Mouse (Mus musculus) forebrain, embryonic 11.5 days (tissue): Measurements from ENCODE around the gene Ccdc27. TPM values are rescaled to one million over a fixed set of nuclear protein-coding genes. Genes with fewer than 3 reads are reported as not detected.

Experiments
- ATAC-seq: fragments of 200-750 bp; cut with Nextera tagmentation; replicated peaks from 2 replicates; pipeline ENCODE4 v1.8.0; 2017; ENCODE audit warnings: moderate TSS enrichment; ENCODE audit not compliant: low FRiP score
- DNase-seq: peaks from one replicate; pipeline ENCODE4 v3.0.0-alpha.2; 2017; ENCODE audit warnings: low spot score
- H3K27ac ChIP-seq: fragments of 300-500 bp; sonication (generic); 2 replicates; pipeline ENCODE4 v1.5.1; 2014; ENCODE audit warnings: low read depth, low read length
- H3K27me3 ChIP-seq: fragments of 300-500 bp; sonication (generic); 2 replicates; pipeline ENCODE4 v1.6.1; 2014; ENCODE audit warnings: mild to moderate bottlenecking, low read length, mixed read lengths; ENCODE audit not compliant: control insufficient read depth, insufficient read depth
- H3K36me3 ChIP-seq: fragments of 300-500 bp; sonication (generic); 2 replicates; pipeline ENCODE4 v1.6.1; 2014; ENCODE audit warnings: mild to moderate bottlenecking, low read length, moderate library complexity, mixed read lengths; ENCODE audit not compliant: control insufficient read depth, insufficient read depth
- H3K4me1 ChIP-seq: fragments of 300-500 bp; sonication (generic); replicated peaks from 2 replicates; pipeline ENCODE4 v1.6.1; 2014; ENCODE audit warnings: low read length, mixed read lengths; ENCODE audit not compliant: control insufficient read depth, insufficient read depth
- H3K4me2 ChIP-seq: fragments of 300-500 bp; sonication (generic); 2 replicates; pipeline ENCODE4 v1.6.1; 2014; ENCODE audit warnings: low read depth, mild to moderate bottlenecking, low read length, moderate library complexity, mixed read lengths; ENCODE audit not compliant: severe bottlenecking
- H3K4me3 ChIP-seq: fragments of 300-500 bp; sonication (generic); 2 replicates; pipeline ENCODE4 v1.5.1; 2014; ENCODE audit warnings: low read depth, low read length
- H3K9ac ChIP-seq: fragments of 300-500 bp; sonication (generic); 2 replicates; pipeline ENCODE4 v1.6.1; 2014; ENCODE audit warnings: low read length
- H3K9me3 ChIP-seq: fragments of 300-500 bp; sonication (generic); 2 replicates; pipeline ENCODE4 v1.6.1; 2016; ENCODE audit warnings: low read length, mixed read lengths; ENCODE audit not compliant: control insufficient read depth
- WGBS: fragments of 180-500 bp; shearing (Covaris S2); extraction: QIAGEN DNeasy Blood & Tissue Kit; methylation state at CpG from one replicate; pipeline ENCODE4 v1.1.7; 2014; 5-methylcytosine and 5-hydroxymethylcytosine counted together
- polyA plus RNA-seq: library from polyadenylated mRNA; unstranded; fragments of >200 nt; fragmentation: Nextera tagmentation; extraction: Ambion mirVana; gene quantifications from 2 replicates; pipeline ENCODE4 v1.2.1, GENCODE M21; 2014

Ccdc27 gene
- not detected in 2 replicates for polyA plus RNA-seq

DNA sequence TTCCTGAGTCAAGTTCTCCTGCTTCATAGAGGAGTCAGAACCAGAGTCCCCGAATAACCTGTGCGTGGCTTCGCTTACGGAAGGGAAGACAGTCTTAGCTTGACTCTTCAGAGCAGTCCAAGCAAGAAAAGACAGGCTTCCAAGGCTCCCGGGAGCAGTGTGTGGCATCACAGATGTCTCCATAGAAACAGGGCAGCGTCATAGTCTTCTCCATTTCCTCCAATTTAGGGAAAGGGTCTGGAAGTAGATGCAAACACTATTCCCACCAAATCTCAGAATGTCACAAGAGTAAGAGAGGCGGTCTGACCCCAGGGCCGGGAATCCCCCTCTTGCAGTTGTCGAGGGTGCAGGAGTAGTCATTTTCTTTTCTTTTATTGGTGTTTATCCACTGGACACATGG lies at the start of gene Ccdc27:
Gene Ccdc27 (minus strand): TSS at position 101 of the 400 bp plus-strand sequence.
- 87% methylated on average over 9 of the region's 9 CpGs for WGBS
- no peak for DNase-seq
- no peak for ATAC-seq
- H3K4me3 ChIP-seq: no peak within 1 kb of the TSS
- H3K27ac ChIP-seq: no peak within 1 kb of the TSS
- no peaks in the 10 kb centered on the region for H3K4me1 ChIP-seq
- H3K9ac ChIP-seq: no peak within 1 kb of the TSS
- no peaks in the 10 kb centered on the region; the same call in 1 of the 2 replicates for H3K27me3 ChIP-seq
- H3K9me3 ChIP-seq: no peaks in the 10 kb centered on the region
- H3K36me3 ChIP-seq: no peaks in the 10 kb centered on the region
- H3K4me2 ChIP-seq: no peak within 1 kb of the TSS

DNA sequence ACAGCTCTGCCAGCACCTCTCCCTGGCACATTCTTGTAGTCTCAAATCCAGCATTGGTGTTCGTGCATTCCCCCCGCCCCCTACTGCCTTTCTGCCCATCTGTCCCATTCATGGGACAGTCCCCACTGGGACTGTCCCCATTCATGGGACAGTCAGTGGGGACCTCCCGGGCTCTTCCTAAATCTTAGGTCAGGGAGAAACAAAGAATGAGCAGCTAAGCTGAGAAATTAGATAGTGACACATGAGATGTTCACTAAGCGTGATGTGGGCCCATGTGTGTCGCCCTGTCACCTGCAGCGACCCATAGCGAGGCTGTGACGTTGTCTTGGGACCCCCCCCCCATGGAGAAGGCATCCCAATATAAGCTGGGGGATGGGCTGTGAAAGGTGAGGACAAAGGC lies 48.9 kb upstream of the Ccdc27 start:
- ATAC-seq: no peak
- Histone ChIP-seq H3K4me1 (no peaks in the 10 kb centered on the region), H3K36me3 (no peaks in the 10 kb centered on the region), H3K27me3 (no peaks in the 10 kb centered on the region), H3K9ac (no peak overlapping the region), H3K4me2 (no peak overlapping the region), H3K4me3 (no peak overlapping the region), H3K9me3 (no peaks in the 10 kb centered on the region), H3K27ac (no peak overlapping the region)
- no peak for DNase-seq
- WGBS: 66% methylated on average over 8 of the region's 8 CpGs

DNA sequence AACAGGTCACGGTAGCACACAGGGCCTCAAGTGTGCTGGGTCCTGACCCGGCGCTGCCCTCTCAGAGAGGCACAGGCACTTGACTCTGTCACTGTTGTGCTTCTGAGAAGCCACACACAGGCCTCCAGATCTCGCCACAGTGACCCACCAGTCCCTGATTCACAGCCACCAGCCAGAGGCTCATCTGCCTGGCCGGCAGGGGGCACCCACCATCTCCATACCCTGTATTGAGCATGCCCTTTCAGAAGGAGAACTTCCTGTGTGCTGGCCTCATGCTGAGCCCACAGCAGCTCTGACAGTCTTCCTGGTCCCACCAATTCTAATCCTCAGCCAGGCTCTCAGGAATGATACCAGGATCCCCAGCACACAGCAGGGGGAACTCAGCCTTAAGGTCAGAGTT lies 46.7 kb upstream of the Ccdc27 start:
- H3K36me3 ChIP-seq: no peaks in the 10 kb centered on the region
- DNase-seq (no peak), ATAC-seq (no peak)
- H3K4me2 ChIP-seq: no peak overlapping the region
- WGBS: 57% methylated on average over 5 of the region's 5 CpGs
- H3K27ac ChIP-seq: no peak overlapping the region
- H3K4me3 ChIP-seq: no peak overlapping the region
- H3K9me3 ChIP-seq: no peaks in the 10 kb centered on the region
- no peak overlapping the region for H3K9ac ChIP-seq
- H3K27me3 ChIP-seq: no peaks in the 10 kb centered on the region
- H3K4me1 ChIP-seq: no peaks in the 10 kb centered on the region

DNA sequence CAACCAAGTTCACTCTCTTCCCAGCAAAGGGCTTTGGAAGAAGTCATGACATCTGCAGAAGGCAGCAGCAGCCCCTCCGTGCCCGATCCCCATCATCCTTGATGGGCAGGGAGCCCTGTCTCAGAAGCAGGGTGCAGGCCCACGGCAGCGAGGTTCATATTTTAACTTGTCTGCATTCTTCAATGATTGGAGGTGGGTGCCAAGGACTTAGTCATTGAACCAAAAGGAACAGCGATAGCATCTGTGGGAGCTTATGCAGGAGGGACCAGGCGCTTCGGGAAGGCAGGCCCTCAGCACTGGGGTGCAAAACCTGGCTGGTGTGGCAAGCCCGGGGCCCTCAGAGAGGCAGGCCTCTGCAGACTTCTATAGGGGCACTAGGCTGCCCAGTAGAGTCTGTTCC lies 44.0 kb upstream of the Ccdc27 start:
- H3K9me3 ChIP-seq: no peaks in the 10 kb centered on the region
- DNase-seq (no peak), ATAC-seq (no peak)
- H3K27me3 ChIP-seq: peaks cover 6% of the 10 kb centered on the region
- no peaks in the 10 kb centered on the region; the same call in 1 of the 2 replicates for H3K4me1 ChIP-seq
- no peak overlapping the region for H3K9ac ChIP-seq
- H3K27ac ChIP-seq: no peak overlapping the region
- H3K4me3 ChIP-seq: no peak overlapping the region
- H3K4me2 ChIP-seq: no peak overlapping the region
- no peaks in the 10 kb centered on the region for H3K36me3 ChIP-seq
- WGBS: 88% methylated on average over 8 of the region's 8 CpGs

DNA sequence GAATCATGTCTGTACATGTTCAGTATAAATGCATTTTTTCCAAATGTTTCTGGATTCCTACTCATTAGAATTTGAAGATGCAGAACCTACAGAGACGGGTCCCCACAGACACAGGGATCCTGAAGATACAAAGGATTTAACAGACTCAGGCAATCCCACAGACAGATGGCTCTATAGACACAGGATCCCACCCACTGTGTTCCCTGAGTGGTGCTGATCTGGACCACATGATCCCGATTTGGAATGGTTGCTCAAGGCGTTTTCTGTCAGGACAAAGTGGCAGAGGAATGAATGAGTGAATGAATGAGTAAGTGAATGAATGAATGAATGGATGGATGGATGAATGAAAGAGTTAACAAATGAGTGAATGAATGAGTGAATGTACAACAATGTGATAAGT lies 43.4 kb upstream of the Ccdc27 start:
- no peak for DNase-seq
- Histone ChIP-seq H3K9ac (no peak overlapping the region), H3K4me2 (no peak overlapping the region), H3K4me3 (no peak overlapping the region), H3K9me3 (no peaks in the 10 kb centered on the region), H3K4me1 (peaks cover 3% of the 10 kb centered on the region; the same call in 1 of the 2 replicates), H3K27me3 (peaks cover 12% of the 10 kb centered on the region), H3K27ac (no peak overlapping the region), H3K36me3 (no peaks in the 10 kb centered on the region)
- WGBS: 65% methylated on average over 3 of the region's 3 CpGs
- no peak for ATAC-seq

DNA sequence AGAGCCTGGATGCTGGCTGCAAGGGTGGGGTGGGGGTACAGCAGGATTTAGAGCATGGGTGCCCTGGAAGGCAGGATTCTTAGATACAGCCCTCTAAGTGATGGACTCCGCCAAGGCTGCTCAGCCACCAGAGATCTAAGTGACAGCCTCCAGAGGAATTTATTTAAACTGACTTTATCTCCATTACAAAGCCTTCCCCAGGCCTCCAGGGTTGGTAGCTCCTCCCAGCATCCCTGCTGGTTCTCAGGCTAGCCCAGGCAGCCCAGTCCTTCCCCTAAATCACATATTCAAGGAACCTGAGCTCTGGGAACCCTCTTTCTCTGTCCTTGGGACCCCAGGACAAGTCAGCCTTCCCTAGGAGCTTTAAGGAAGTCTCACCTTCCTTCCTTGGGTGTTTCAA lies 39.5 kb upstream of the Ccdc27 start:
- WGBS: 12% methylated on average over 1 of the region's 1 CpGs
- Histone ChIP-seq H3K4me1 (peaks cover 3% of the 10 kb centered on the region; the same call in 1 of the 2 replicates), H3K4me3 (no peak overlapping the region), H3K27ac (no peak overlapping the region), H3K4me2 (no peak overlapping the region), H3K36me3 (no peaks in the 10 kb centered on the region), H3K27me3 (peaks cover 17% of the 10 kb centered on the region), H3K9me3 (no peaks in the 10 kb centered on the region), H3K9ac (no peak overlapping the region)
- no peak for DNase-seq
- no peak for ATAC-seq

DNA sequence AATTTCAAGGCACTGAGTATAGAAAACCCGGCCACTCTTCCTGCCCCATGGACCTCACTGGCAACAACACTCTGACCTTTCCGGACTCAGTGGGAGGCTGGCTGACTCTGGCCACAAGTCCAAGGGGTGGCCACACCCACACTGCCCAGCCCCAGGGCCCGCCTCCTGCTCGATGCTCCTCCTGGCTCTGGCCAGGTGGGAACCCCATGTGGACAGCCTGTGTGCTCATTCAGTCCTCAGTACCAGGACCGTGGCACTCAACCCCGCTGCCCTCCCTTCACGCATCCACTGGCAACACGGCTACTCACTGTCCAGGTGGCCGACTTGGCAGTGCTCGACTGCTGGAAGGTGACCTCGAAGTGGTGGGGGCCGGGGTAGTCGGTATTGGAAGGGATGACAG lies 38.5 kb upstream of the Ccdc27 start:
- Histone ChIP-seq H3K9ac (no peak overlapping the region), H3K27ac (no peak overlapping the region), H3K9me3 (no peaks in the 10 kb centered on the region), H3K27me3 (peaks cover 17% of the 10 kb centered on the region), H3K4me3 (no peak overlapping the region), H3K4me1 (peaks cover 3% of the 10 kb centered on the region; the same call in 1 of the 2 replicates), H3K36me3 (no peaks in the 10 kb centered on the region), H3K4me2 (no peak overlapping the region)
- ATAC-seq: no peak
- DNase-seq: no peak
- 2% methylated on average over 13 of the region's 13 CpGs for WGBS

DNA sequence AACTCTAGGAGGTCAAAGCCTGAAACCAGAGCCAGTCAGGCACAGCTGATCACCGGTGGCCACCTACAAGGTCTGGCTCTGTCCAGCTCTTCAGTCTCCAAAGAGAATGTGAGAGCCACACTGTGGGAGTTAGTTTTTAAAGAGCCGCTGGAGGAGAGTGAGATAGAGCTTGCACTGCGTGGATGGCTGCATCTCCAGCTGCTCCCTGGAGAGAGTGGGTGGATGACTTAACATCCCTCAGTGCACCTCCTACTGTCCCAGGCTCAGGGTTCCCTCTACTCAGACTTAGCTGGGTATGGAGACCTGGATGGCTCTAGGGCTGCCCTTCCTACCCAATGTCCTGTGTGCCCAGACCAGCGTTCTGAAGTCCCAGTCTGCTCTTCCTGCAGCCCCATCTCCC lies 37.7 kb upstream of the Ccdc27 start:
- Histone ChIP-seq H3K4me3 (no peak overlapping the region), H3K9ac (no peak overlapping the region), H3K36me3 (no peaks in the 10 kb centered on the region), H3K9me3 (no peaks in the 10 kb centered on the region), H3K4me1 (peaks cover 3% of the 10 kb centered on the region; the same call in 1 of the 2 replicates), H3K27me3 (peaks cover 17% of the 10 kb centered on the region), H3K4me2 (no peak overlapping the region), H3K27ac (no peak overlapping the region)
- WGBS: 56% methylated on average over 4 of the region's 4 CpGs
- no peak for DNase-seq
- no peak for ATAC-seq

DNA sequence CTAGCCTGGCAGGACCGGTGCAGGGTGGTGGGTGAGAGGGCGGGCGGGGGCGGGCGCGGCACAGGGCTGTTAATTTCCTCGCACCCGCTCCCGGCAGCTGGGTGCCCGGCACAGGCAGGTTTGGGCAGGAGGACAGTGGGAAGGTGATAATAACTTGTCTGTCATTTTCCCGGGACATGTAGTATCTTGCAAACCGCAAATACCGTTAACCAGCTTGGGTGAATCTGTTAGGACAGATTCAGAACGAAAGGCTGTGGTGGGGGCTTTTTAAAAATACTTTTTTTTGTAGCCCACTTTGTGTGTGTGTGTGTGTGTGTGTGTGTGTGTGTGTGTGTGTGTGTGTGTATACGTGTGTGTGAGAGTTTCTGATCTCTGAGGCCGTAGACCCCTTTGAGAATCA lies 29.5 kb upstream of the Ccdc27 start:
- DNase-seq (no peak), ATAC-seq (no peak)
- peaks cover 22% of the 10 kb centered on the region for H3K27me3 ChIP-seq
- no peak overlapping the region for H3K4me3 ChIP-seq
- no peaks in the 10 kb centered on the region for H3K9me3 ChIP-seq
- no peak overlapping the region for H3K4me2 ChIP-seq
- no peaks in the 10 kb centered on the region for H3K36me3 ChIP-seq
- no peak overlapping the region for H3K27ac ChIP-seq
- 22% methylated on average over 15 of the region's 16 CpGs for WGBS
- no peak overlapping the region for H3K9ac ChIP-seq
- H3K4me1 ChIP-seq: no peaks in the 10 kb centered on the region
